Mouse (Mus musculus): ENCODE data around the gene Smim12.

GRCm38 (mm10) chr4:127263438-127264182 lies 20.0 kb downstream of the Smim12 start:
- no peak for TF ChIP-seq POLR2A (IDR thresholded peaks at IDR 0.05; ENCODE audit: low read depth, low read length)
- no peak for TF ChIP-seq CTCF (IDR thresholded peaks at IDR 0.05; ENCODE audit: extremely low read depth, insufficient read length, insufficient replicate concordance, low read depth, low read length)

Measured in small intestine, adult 2 months (tissue).